Mouse (Mus musculus) inflammation-experienced regulatory T-cells, adult 6 months (primary cell): ENCODE data around the gene Gpr160. TPM values are rescaled to one million over a fixed set of nuclear protein-coding genes. Genes with fewer than 3 reads are reported as not detected.
A peak's percentile ranks its signal among the peaks of the same experiment; 100 is the strongest.
"Not testable (repeated sequence)": the region's sequence is repeated elsewhere in the genome, so short reads cannot be mapped to it uniquely, and the experiment has no call there.

ENCODE experiments used
- ATAC-seq: one replicate; pipeline ENCODE4 v1.8.0; 2017
- polyA plus RNA-seq, 3 experiments: library from polyadenylated mRNA; unstranded; fragments of 100-300 nt; shearing (Covaris generic); gene quantifications; one replicate each; pipeline ENCODE4 v1.2.1; 2017

Gene Gpr160
- polyA plus RNA-seq = 1 to 10 TPM; 2.4 to 8.7 (median 3.9) TPM

- ATAC-seq = peak; percentile 82
These were observed at the start of gene Gpr160 for GRCm38 (mm10) chr3:30855604-30856458. Gpr160 (plus strand) TSS chr3:30855950.

- no peak for ATAC-seq
These were observed 42.9 kb upstream of the Gpr160 start for GRCm38 (mm10) chr3:30812881-30813280.

- no peak for ATAC-seq
These were observed 37.1 kb upstream of the Gpr160 start for GRCm38 (mm10) chr3:30818630-30819125.

DNA sequence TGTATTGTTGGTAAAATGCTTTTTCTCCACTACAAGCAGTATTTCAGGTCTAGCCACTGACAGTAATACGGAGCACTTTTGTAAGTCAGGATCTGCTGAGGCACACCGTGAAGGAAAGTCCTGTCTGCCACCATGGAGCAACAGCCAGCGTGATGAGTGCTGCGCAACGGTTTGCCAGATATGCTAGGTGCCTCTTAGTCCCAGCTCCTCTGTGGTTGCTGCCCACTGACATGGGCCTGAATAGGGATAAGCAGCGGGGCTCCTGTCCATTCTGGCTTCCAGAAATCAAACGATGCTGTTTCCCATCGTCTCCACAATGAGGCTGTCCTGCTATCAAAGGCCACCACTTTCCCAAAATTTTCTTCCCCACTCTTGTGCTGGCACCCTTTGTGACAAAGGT, 33.6 kb upstream of the Gpr160 start:
- ATAC-seq = no peak

DNA sequence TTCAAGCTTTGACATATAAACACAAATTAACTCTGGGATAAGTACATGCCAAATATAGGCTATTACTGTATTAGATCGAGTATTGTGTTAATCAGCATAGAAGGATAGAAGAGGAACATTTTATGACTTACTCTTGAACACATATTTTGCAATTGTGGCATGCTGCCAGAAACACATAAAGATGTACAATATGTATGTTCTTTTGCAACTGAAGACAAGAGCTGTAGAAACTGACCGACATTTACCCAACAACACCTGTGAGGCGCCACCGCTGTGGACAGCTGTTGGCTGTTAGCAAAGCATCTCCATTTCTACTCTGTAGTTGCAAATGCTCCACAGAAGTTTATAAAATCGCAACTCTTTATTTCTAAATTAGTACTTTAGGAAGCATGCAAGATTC, 29.7 kb upstream of the Gpr160 start:
- ATAC-seq = no peak

DNA sequence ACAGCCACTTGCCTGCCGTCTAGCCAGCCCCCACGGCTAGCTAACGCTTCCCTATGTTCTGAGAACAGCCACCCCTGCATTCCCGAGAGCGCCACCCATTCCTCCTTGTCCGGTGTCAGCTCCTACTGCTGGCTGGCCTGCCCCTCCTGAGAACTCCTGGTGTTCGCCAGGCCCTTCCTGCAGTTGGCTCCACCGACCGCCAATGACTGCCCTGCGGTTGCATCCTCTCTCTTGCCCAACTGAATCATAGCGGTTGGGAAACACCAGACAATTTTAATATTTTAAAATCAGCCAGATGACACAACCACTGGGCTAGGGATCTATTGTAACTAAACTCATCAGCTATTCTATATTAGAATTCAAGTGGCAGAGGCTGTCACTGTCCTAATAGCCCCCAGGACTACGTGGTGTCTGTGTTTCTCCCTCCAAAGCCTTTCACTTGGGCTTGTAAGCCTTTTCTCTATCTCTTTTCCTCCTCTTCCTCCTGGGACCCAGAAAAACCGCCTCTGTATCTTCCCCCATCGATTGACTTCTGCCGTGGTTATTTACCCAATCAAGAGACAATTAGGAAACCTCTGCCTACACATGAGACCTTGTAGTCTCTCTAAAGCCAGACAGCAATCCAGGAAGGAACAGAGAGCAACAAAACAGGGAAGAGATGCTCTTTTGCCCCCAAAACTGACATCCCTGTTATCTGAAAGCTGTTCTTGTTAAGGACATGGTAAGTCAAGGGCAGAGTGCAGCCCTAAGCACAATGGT, 23.7 kb upstream of the Gpr160 start:
- no peak for ATAC-seq

GRCm38 (mm10) chr3:30833254-30833653, 22.5 kb upstream of the Gpr160 start:
- ATAC-seq = no peak

DNA sequence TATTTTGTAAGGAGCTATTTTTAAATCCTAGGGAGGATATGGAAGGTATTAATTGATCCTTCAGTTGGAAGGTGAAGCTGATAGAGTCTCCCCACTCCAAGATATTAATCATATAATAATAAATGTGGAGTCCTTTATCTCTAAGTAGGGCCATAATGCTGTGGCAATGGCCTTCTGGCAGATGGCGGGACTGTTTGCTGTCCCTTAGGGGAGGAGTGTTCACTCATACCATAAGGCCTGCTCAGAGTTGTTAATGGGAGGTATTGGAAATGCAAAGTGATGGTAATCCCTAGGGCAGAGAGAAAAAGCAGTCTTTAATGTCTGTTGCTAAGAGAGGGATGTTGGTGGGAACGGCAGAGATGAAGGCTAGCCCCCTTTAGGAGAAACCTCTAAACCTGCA, 10.0 kb upstream of the Gpr160 start:
- no peak for ATAC-seq

- ATAC-seq = no peak
These were observed 8.3 kb upstream of the Gpr160 start for GRCm38 (mm10) chr3:30847413-30847812.

DNA sequence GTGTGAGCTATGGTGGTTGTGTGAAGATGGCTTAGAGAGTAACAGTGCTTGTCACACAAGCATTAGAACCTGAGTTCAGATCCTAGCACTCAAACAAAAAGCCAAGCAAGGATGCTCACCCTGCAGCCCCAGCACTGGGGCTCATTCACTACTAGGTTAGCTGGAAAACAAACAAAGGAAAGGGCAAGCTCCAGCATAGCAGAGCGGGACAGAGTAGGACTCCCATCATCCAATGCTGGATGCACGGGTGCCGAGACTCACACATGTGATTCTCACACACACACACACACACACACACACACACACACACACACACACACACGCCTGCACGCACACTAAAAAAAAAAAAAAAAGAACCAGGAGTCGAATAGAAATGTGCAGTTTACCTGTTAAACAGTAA, 4.3 kb upstream of the Gpr160 start:
- no peak for ATAC-seq

DNA sequence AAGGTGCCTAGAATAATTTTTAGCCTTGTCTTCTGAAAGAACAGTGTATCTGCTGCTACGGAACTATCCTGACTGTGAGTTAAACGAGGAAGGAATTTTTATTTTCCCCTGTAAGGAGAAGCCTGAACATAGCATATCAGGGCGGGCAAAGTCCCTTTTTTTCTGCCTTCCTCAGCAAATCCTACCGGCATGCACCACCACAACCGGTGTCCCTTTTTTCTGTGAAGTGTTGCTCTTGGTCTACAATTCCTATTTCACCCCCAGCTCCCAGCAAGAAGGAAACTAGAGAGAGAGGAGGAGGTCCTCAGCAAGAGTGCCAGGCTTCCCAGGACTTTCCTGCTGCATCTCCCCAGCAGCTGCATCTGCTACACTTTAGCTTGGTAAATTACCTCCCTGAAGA, 2.2 kb upstream of the Gpr160 start:
- no peak for ATAC-seq

DNA sequence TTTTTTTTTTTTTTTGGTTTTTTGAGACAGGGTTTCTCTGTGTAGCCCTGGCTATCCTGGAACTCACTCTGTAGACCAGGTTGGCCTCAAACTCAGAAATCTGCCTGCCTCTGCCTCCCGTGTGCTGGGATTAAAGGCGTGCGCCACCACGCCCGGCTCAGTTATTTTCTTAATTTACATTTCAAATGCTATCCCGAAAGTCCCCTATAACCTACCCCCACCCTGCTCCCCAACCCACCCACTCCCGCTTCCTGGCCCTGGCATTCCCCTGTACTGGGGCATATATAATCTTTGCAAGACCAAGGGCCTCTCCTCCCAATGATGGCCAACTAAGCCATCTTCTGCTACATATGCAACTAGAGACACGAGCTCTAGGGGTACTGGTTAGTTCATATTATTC, 3.8 kb downstream of the Gpr160 start:
- ATAC-seq = not testable (repeated sequence)

- ATAC-seq = no peak
These were observed 5.0 kb downstream of the Gpr160 start for GRCm38 (mm10) chr3:30860705-30861104.

- ATAC-seq = no peak
These were observed 8.1 kb downstream of the Gpr160 start for GRCm38 (mm10) chr3:30863712-30864435.

DNA sequence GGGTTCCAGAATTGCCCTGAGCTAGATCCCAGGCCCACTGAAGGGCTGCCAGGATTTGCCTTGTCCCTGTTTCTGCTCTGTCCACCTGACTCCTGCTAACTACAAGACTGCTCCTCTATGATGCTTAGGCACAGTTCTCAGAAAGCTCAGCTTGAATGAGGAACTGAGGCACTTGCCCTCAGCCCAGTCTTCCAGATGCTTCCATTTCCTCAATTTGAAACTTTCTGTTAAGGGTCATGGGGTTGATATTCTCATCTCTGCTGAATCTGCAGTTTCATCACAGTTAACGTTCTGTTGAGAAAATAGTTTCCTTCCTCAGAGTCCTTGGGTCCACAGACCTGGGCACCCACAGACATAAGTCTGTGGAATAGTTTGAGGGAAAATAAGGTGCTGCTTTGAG, 8.9 kb downstream of the Gpr160 start:
- ATAC-seq = no peak

DNA sequence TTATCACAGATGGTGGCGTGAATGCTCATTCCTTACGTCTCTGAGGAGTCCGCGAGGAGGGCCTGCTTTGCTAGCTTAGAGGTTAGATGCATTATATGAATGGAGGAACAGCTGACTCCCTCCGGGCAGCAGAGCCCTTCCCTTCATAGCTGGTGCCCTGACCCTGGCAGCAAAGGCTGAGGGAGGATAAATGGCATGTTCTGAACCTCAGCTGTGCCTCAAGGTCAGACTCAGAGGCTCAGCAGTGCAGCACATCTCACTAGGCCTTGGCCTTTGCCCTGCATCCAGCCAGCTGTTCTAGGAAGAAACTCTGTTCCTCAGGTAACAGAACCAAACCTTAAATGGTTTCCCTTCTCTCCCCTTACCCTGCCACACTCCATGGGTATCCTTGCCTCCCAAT, 12.4 kb downstream of the Gpr160 start:
- no peak for ATAC-seq

- ATAC-seq = no peak
These were observed 12.9 kb downstream of the Gpr160 start for GRCm38 (mm10) chr3:30868625-30869024.

DNA sequence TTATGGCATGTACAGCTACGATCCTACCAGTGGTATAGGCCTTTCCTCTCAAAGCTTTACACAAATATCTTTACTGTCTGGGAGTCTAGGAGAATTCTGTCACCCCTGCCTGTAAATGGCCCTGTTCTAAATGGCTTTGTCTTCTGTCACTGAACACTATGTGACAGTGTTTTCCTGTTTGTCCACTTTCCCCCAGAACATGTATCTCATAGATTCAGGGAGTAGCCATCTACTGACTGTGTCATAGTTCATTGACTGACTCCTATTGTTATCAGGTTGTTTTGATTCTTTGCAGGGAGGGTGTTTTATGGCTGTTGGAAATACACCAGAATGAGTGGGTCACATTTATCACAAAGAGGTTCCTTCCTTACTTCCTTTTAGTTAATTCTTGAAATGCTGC, 14.2 kb downstream of the Gpr160 start:
- no peak for ATAC-seq

DNA sequence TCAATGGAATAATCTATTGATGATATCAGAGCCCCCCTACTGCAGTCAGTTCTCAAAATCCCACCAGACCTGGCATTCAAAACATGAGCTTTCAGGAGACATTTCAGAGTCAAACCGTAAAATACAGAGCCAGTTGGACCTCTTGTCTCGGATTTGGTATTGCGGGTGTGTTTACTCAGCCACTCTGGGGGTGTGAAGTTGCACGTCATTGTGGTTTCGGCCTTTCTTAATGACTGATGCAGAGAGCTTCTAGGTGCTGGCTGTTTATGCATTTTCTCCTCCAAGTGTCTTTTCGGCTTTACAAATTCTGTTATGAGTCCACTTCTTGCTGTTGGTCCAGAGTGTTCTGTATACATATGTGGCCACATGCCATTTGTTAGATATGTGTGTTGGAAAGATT, 21.0 kb downstream of the Gpr160 start:
- ATAC-seq = no peak

- ATAC-seq = no peak
These were observed 31.7 kb downstream of the Gpr160 start for GRCm38 (mm10) chr3:30887449-30887848.

DNA sequence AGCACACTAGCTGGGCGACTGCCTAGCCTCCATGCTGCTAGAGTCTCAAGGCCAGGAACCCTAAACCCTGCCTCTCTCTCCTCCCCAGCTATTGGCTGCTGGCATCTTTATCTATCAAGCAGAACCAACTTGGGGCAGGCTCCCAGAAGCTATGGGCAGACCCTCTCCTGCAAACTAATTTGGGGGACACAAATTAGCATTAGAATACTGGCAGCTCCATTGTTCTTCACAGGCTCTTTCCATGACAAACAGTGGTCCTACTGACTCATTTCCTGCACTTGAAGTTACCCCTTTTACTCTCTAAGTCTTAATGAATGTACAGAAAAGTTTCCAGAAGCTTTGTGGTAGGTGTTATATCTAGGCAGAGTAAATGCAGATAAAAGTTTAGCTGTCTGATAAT, 33.3 kb downstream of the Gpr160 start:
- ATAC-seq = no peak

- no peak for ATAC-seq
These were observed 41.0 kb downstream of the Gpr160 start for GRCm38 (mm10) chr3:30896721-30897120.

- no peak for ATAC-seq
These were observed 43.7 kb downstream of the Gpr160 start for GRCm38 (mm10) chr3:30899407-30899806.
